Mouse (Mus musculus): ENCODE data around the gene Cel.

GRCm38 (mm10) chr2:28563303-28563702 lies at the start of gene Cel:
- no peak for TF ChIP-seq EP300 (IDR thresholded peaks at IDR 0.05; ENCODE audit: low read depth in 1 of 2, low read length in 2 of 2)
- TF ChIP-seq CTCF (IDR thresholded peaks at IDR 0.05 in 2 of 3, conservative IDR thresholded peaks at IDR 0.05 in 1 of 3; ENCODE audit: control insufficient read depth in 1 of 3, insufficient read depth in 1 of 3, low read depth in 2 of 3, low read length in 3 of 3, poor library complexity in 1 of 3, severe bottlenecking in 1 of 3) = no peak
- no peak for TF ChIP-seq KAT2A (conservative IDR thresholded peaks at IDR 0.05; ENCODE audit: low read depth, low read length)
- TF ChIP-seq POLR2AphosphoS2 (IDR thresholded peaks at IDR 0.05; ENCODE audit: low read length) = no peak
- TF ChIP-seq MXI1 (IDR thresholded peaks at IDR 0.05; ENCODE audit: low read depth, low read length) = no peak
- TF ChIP-seq POLR2A (IDR thresholded peaks at IDR 0.05; ENCODE audit: control insufficient read depth in 1 of 2, insufficient read depth in 1 of 2, low read depth in 1 of 2, low read length in 2 of 2, poor library complexity in 1 of 2) = no peak
- no peak for TF ChIP-seq MAFK (IDR thresholded peaks at IDR 0.05; ENCODE audit: borderline replicate concordance, low read depth, low read length)
- no peak for TF ChIP-seq ZC3H11A (IDR thresholded peaks at IDR 0.05; ENCODE audit: low read depth, low read length)
- TF ChIP-seq GATA1 (IDR thresholded peaks at IDR 0.05; ENCODE audit: low read depth, low read length) = no peak
